Mouse (Mus musculus) layer of hippocampus, adult 18-20 months (tissue): Measurements from ENCODE around the gene Rfpl4. TPM values are rescaled to one million over a fixed set of nuclear protein-coding genes. Genes with fewer than 3 reads are reported as not detected.
"Not testable (repeated sequence)": the region's sequence is repeated elsewhere in the genome, so short reads cannot be mapped to it uniquely, and the experiment has no call there.

Source experiments
- DNase-seq, 2 experiments: peaks; one replicate each; pipeline ENCODE4 v3.0.0; 2022; ENCODE audit warnings: low spot score in 2 of 2
- long read RNA-seq: library from polyadenylated mRNA; stranded (forward); transcript quantifications from one replicate; pipeline ENCODE4 v2.0.0, GENCODE M21; 2021
- total RNA-seq, 2 experiments: library from RNA; stranded (reverse); gene quantifications; 2 replicates each; pipeline ENCODE4 v1.2.3; 2021

The Rfpl4 gene
- total RNA-seq = not detected
- long read RNA-seq = 0 reads

DNA sequence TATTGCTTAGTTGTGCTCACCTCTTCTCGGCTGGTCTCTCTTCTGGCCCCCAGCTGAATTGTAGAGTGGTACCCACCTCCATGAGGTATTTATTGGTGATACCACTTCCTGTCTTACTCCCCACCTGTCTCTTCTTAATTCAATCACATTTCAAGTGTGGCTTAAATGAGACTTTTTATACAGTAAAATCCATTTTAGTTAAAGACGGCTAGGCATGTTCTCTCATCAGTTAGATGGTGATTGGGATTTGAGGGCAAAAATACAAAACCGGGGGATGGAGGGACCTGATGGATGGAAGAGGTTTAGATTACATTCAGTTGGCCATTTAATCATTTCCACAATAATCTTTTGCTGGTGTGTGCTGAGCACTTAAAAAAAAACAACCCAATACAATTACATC lies at the start of gene Rfpl4:
Rfpl4 (minus strand) TSS at position 101 of the 400 bp plus-strand sequence.
- no peak for DNase-seq

GRCm38 (mm10) chr7:5149570-5149969 lies 32.8 kb upstream of the Rfpl4 start, which contains the start of gene Vmn1r55:
TSS of gene Vmn1r55 (minus strand) at chr7:5149670.
- DNase-seq = not testable (repeated sequence)

DNA sequence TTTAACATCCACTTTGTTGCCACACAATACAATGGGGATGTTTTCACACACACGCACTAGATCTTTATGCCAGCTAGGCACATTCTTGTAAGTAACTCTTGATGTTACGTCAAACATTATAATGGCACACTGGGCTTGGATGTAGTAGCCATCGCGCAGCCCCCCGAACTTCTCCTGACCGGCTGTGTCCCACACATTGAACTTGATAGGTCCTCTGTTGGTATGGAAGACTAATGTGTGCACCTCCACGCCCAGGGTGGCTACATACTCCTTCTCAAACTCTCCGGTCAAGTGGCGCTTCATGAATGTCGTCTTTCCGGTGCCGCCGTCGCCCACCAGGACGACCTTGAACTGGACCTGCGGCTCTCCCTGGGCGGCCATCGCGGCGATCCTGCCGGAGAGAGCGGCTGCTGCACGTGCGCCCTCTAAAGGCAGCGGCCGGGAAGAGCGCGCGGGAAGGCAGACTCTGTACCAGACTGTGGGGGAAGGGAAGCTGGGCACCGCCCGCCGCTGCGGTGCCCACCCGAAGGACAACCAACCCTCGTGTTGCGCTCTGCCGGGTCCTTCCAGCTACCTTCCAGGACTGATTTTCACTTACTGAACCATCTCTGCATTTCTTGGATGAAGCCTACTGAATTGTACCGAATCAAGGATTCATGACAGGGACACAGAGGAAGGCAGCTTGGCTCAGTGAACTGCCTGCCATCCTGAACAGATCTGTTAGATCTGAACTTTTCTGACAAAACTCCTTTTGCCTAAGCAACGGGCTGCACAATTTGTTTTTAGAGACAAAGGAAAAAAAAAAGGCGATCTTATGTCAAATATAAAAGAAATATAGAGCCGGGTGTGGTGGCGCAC lies 9.0 kb upstream of the Rfpl4 start, which contains the start of gene Rasl2-9:
Rasl2-9 (minus strand) TSS at position 402 of the 858 bp plus-strand sequence.
- DNase-seq = peak; percentile 70 to 82

GRCm38 (mm10) chr7:5125078-5125477 lies 8.3 kb upstream of the Rfpl4 start:
- DNase-seq = no peak

DNA sequence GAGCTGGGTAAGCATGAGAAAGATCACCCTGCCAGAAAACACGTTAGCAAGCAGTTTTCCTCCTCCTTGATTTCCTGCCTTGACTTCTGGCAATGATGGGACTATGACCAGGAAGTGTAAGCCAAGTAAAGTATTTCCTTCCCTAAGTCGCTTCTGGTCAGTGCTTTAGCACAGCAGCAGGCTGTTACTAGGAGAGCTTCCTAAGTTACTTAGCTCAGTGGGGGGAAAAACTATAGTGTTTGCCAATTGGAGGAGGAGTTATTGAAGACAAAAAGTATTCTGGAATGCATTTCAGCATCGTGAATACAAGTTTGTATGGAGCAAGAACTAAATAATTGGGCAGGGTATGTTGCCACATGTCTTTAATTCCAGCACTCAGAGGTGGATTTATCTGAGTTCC lies 4.0 kb downstream of the Rfpl4 start:
- no peak for DNase-seq

DNA sequence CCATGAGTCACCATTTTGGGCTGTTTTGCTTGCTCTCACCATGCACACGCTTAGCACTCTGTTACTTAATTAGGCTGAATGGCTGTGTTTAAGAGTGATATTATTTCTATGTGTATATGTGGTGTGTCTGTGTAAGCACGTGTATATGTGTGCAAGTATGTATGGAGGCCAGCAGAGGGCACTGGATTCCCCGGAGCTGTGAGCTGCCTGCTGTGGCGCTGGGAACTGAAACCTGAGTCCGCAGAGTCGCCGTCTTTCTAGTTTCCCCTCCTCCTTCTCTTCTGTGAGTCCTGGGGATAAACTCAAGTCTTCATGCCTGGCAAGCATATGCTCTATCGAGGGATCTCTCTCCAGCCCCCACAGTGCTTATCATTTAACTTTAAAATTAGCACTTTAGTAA lies 7.4 kb downstream of the Rfpl4 start:
- no peak for DNase-seq

GRCm38 (mm10) chr7:5108272-5108671 lies 8.5 kb downstream of the Rfpl4 start:
- DNase-seq = no peak

DNA sequence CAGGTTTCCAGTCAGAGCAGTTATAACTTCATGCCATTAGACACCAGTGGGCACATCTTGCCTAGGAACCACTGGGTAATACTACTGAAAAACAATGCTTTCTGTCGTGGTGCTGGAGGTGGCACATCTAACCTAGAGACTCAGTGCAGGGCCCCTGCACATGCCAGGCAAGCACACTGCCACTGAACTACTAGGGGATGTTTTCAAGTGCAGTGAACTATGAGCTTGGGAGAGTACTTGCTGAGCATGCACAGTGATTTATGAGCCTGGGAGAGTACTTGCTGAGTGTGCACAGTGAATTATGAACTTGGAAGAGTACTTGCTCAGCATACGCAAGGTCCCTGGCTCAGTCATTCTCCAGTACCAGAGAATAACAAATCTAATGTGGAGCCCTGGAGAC lies 14.2 kb downstream of the Rfpl4 start:
- DNase-seq = no peak

- DNase-seq = no peak
These were observed 15.6 kb downstream of the Rfpl4 start for GRCm38 (mm10) chr7:5101066-5101663.

- no peak for DNase-seq
These were observed 17.0 kb downstream of the Rfpl4 start for GRCm38 (mm10) chr7:5099796-5100195.

DNA sequence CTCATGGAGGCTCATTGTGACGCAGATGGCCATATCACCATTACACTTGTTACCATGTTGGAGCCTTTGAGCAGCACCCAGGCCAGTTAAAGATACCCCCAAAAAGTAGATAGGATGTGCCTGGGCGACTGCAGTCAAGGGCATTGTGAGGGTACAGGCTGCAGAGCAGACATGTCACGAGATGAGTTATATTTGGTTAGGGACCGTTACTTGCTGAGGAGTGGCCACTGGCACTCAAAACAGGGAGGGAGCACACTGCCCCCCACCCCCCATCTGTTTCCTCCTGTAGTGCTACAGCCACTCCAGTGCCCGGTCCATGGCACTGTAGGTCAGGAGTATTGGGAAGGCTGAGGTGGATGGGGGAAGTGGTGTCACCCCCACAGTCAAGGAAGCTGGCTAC lies 18.0 kb downstream of the Rfpl4 start:
- no peak for DNase-seq

DNA sequence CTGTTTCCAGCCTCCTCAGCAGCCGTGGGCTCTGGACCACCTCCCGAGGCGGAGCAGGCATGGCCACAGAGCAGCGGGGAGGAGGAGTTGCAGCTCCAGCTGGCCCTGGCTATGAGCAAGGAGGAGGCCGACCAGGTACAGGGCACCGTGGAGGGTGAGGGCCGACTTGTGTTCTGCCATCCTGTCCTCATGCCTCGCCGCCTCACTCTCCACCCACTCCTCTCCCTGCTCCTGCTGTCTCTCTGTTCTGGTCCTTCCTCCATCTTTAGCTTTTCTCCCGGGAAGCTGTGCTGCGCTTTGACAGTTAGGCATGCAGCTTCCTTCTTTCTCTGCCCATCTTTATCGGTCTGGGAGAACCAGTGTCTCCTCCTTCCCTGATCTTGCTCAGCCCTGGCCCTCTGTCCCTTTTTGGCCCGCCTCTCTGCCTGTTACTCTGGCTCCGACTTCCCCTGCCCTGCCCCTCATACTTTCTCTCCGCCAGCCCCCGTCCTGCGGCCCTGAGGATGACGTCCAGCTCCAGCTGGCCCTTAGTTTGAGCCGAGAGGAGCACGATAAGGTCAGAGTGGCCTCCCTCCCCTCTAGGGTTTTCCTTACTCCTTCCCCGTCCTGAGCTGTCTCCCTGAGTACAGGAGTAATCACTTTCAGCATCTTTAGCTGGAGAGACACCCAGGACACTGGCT lies 23.8 kb downstream of the Rfpl4 start:
- DNase-seq = peak in 1 of 2 experiments; percentile 60

DNA sequence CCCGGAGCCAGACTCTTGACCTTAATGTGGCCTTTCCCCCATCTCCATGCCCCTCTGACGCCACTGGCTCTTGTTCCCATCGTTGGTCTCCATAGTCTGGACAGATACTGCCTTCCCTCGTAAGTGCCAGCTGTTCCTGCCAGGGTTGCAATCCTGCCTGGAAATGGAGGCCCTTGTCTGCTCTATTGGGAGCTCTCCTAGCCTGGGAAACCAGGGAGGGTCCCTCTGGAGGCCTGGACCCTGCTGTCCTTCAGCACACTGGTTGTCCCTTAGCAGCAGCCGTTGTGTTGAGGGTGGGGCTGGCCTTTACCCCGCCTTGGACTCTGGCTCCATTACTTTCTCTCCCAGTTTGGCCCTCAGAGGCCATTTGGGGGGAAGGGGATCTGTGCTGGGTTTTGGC lies 24.4 kb downstream of the Rfpl4 start:
- no peak for DNase-seq

DNA sequence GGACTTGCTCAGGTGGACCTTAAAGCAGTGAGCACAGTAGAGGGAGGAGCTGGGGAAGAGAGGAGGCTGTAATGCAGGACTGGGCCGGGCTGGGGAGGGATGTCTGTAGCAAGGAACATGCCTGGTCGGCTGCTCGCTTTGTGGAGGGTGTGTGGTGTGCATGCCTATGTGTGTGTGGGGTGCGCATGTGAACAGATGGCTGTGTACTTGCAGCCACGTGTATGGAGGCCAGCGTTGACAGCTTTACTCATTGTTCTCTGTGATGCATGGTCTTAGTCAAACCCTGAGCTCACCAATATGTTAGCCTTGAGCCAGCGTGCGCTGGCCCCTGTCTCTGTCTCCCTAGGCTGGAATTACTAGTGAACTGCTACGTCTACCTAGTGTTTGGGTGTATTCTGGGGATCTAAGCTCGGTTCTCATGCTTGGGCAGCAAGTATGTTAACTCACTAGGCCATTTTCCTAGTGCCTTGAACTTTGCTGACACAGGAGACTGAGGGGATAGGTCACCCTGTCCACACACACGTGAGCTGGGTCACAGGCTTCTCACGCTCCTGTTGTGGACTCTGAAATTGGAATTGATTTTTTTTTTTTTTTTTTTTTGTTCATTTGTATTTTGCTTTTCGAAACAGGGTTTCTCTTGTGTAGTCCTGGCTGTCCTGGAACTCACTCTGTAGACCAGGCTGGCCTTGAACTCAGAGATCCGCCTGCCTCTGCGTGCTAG lies 25.6 kb downstream of the Rfpl4 start:
- DNase-seq = peak; percentile 45 to 76

GRCm38 (mm10) chr7:5089853-5090252 lies 26.9 kb downstream of the Rfpl4 start:
- no peak for DNase-seq

DNA sequence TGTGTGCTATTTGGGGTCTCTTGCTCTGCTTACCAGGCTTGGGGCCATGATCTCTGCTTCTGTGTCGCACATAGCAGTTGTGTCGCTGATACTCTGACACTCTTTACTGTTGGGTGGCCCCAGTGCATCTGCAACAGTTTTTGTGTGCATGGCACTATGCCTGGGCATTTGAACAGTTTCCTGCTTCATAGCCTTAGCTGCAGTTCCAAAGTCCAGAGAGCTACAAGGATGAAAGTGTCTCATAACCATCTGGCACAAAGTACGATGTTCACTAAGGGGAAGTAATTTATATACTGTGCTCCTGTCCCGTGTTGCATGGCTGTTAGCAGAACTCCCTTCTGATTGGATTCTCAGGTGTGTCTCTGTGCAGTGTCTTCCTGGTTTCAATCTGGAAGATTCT lies 28.9 kb downstream of the Rfpl4 start:
- DNase-seq = no peak

DNA sequence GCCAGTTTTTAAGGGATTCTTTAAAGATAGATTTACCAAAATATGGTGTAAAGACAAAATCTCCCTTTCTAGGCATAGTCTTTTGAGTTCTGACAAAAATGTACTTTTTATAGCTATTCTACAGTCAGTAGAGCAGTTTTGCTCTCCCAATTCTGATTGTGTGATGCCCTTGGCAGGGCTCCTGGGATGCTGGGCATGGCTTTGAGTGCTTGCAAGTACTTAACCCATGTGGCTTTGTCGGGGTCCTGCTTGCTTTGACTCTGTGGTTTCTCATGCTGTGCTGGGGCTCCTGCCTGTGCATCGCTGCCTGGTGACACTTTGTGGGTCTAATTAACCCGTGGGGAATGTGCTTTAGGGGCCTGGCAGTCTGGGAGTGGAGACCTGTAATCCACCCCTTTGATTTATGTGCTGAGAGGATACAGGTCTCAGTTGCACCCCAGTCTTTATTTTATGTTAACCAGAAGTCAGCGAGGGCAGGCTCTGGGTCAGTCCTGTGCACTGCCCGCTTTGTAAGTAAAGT lies 29.8 kb downstream of the Rfpl4 start:
- DNase-seq = no peak

DNA sequence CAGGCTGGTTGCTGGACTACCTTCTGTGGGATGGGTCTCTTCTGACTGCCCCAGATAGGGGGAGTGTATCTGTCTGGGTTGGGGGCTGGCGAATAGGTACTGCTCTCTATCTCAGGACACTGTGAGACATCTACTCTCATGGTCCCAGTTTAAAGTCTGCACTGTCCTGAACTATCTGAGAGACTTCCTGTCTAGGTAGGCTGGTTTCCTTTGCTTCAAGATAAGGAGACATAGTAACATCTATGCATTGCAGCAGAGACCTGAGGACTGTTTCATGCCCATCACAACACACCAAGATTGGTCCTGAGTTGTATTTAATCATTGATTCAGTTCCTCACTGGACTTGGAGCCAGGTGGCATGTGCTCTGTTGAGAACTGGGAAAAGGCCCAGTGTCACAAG lies 31.2 kb downstream of the Rfpl4 start:
- DNase-seq = no peak

DNA sequence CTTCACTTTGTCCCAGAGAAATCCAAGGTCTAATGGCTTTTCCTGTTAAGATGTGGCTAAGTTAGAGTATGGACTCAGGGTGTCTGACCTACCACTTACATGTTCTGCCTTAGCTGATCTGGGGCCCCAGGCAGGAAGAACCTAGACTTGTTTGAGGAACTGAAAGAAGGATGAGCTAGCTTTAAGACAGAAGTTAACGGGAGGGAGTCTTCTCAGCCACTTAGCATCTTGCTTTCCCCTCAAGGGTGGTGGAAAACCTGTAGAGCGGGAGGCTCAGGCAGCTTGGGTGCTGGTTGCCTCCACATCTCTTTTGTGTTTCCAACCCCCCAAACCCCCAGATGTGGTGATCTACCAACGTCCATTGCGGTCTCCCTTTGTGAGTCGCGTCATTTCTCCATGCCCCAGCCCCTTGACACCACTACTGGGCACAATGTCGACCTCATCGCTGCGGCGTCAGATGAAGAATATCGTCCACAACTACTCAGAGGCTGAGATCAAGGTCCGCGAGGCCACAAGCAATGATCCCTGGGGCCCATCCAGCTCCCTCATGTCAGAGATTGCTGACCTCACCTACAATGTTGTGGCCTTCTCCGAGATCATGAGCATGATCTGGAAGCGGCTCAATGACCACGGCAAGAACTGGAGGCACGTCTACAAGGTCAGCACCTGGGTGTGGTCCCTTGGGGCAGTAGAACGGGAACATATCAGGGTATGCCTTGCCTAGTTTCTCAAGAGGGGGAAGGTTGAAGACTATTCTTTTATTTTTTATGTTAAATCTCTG lies 33.2 kb downstream of the Rfpl4 start:
- DNase-seq = no peak

GRCm38 (mm10) chr7:5081939-5082338 lies 34.8 kb downstream of the Rfpl4 start:
- DNase-seq = no peak
